Mouse (Mus musculus): ENCODE data around the gene Mucl1. TPM values are rescaled to one million over a fixed set of nuclear protein-coding genes. Genes with fewer than 3 reads are reported as not detected.
"Not testable (repeated sequence)": the region's sequence is repeated elsewhere in the genome, so short reads cannot be mapped to it uniquely, and the experiment has no call there.

The Mucl1 gene
- not detected in 2 replicates for polyA plus RNA-seq (2014; fragmentation: Nextera tagmentation; extraction: Ambion mirVana)

GRCm38 (mm10) chr15:103755369-103755768 lies at the start of gene Mucl1:
Mucl1 (minus strand) TSS chr15:103755469.
- DNase-seq (ENCODE audit: low spot score): no peak
- Histone ChIP-seq H3K4me1 (ENCODE audit: control insufficient read depth, insufficient read depth, low read length) (no peaks in the 10 kb centered on the region), H3K36me3 (replicated peaks; ENCODE audit: control insufficient read depth, insufficient read depth, low read depth, low read length) (no peaks in the 10 kb centered on the region), H3K4me3 (ENCODE audit: low read depth, low read length) (no peak within 1 kb of the TSS), H3K4me2 (ENCODE audit: low read depth, low read length) (no peak within 1 kb of the TSS), H3K27ac (replicated peaks; ENCODE audit: low read depth, low read length) (no peak within 1 kb of the TSS), H3K9ac (replicated peaks; ENCODE audit: low read length) (no peak within 1 kb of the TSS), H3K27me3 (ENCODE audit: control insufficient read depth, insufficient read depth, low read length) (no peaks in the 10 kb centered on the region), H3K9me3 (replicated peaks; ENCODE audit: control insufficient read depth, low read length) (no peaks in the 10 kb centered on the region)
- 93% methylated on average over 2 of the region's 2 CpGs for WGBS
- ATAC-seq (replicated peaks; ENCODE audit: insufficient number of reproducible peaks, low FRiP score, low TSS enrichment, low read depth): no peak

- 7% methylated on average over 4 of the region's 5 CpGs for WGBS
- not testable (repeated sequence) for H3K9ac ChIP-seq (replicated peaks; ENCODE audit: low read length); H3K27ac ChIP-seq (replicated peaks; ENCODE audit: low read depth, low read length); H3K27me3 ChIP-seq (ENCODE audit: control insufficient read depth, insufficient read depth, low read length); H3K4me2 ChIP-seq (ENCODE audit: low read depth, low read length); H3K4me1 ChIP-seq (ENCODE audit: control insufficient read depth, insufficient read depth, low read length); ATAC-seq (replicated peaks; ENCODE audit: insufficient number of reproducible peaks, low FRiP score, low TSS enrichment, low read depth); H3K4me3 ChIP-seq (ENCODE audit: low read depth, low read length); H3K36me3 ChIP-seq (replicated peaks; ENCODE audit: control insufficient read depth, insufficient read depth, low read depth, low read length); H3K9me3 ChIP-seq (replicated peaks; ENCODE audit: control insufficient read depth, low read length)
- peak; percentile 77 for DNase-seq (ENCODE audit: low spot score)
These were observed 11.6 kb upstream of the Mucl1 start for GRCm38 (mm10) chr15:103766836-103767235.

- not testable (repeated sequence) for H3K9me3 ChIP-seq (replicated peaks; ENCODE audit: control insufficient read depth, low read length); H3K27ac ChIP-seq (replicated peaks; ENCODE audit: low read depth, low read length); H3K4me3 ChIP-seq (ENCODE audit: low read depth, low read length); H3K36me3 ChIP-seq (replicated peaks; ENCODE audit: control insufficient read depth, insufficient read depth, low read depth, low read length); H3K27me3 ChIP-seq (ENCODE audit: control insufficient read depth, insufficient read depth, low read length); H3K9ac ChIP-seq (replicated peaks; ENCODE audit: low read length); H3K4me2 ChIP-seq (ENCODE audit: low read depth, low read length); DNase-seq (ENCODE audit: low spot score); H3K4me1 ChIP-seq (ENCODE audit: control insufficient read depth, insufficient read depth, low read length); ATAC-seq (replicated peaks; ENCODE audit: insufficient number of reproducible peaks, low FRiP score, low TSS enrichment, low read depth)
- 85% methylated on average over 3 of the region's 5 CpGs for WGBS
These were observed 38.4 kb downstream of the Mucl1 start for GRCm38 (mm10) chr15:103716861-103717260.

Other genes with a start within 250 kb of the Mucl1 start
- gene Ppp1r1a, start 217.5 kb downstream of the Mucl1 start, polyA plus RNA-seq (2014; fragmentation: Nextera tagmentation; extraction: Ambion mirVana): 17.6 and 21.6 TPM in 2 replicates
- not detected in 2 replicates for gene Glycam1, start 190.4 kb downstream of the Mucl1 start, polyA plus RNA-seq (2014; fragmentation: Nextera tagmentation; extraction: Ambion mirVana)
- gene Mucl2, start 143.8 kb upstream of the Mucl1 start, polyA plus RNA-seq (2014; fragmentation: Nextera tagmentation; extraction: Ambion mirVana): not detected in 2 replicates

All from embryonic facial prominence, embryonic 11.5 days (tissue).